Mouse (Mus musculus) spleen, postnatal 4 days (tissue): ENCODE data around the gene Akirin1.

Experiments used
- DNase-seq, 2 experiments: peaks; one replicate each; pipeline ENCODE4 v3.0.0; 2022; ENCODE audit warnings: low spot score in 2 of 2

The Akirin1 gene

GRCm38 (mm10) chr4:123750152-123750651 lies at the start of gene Akirin1:
TSS of gene Akirin1 (minus strand) at chr4:123750345.
- peak; percentile 98 to 99 for DNase-seq

- DNase-seq = no peak
Measured at GRCm38 (mm10) chr4:123797856-123798255, 47.7 kb upstream of the Akirin1 start.

- DNase-seq = no peak
Measured at GRCm38 (mm10) chr4:123797403-123797802, 47.3 kb upstream of the Akirin1 start.

GRCm38 (mm10) chr4:123795057-123795456 lies 44.9 kb upstream of the Akirin1 start:
- DNase-seq = no peak

- no peak for DNase-seq
Measured at GRCm38 (mm10) chr4:123793136-123793535, 43.0 kb upstream of the Akirin1 start.

- DNase-seq = no peak
Measured at GRCm38 (mm10) chr4:123792666-123793065, 42.5 kb upstream of the Akirin1 start.

- no peak for DNase-seq
Measured at GRCm38 (mm10) chr4:123787191-123787985, 37.2 kb upstream of the Akirin1 start, which contains the start of gene Rhbdl2. TSS of gene Rhbdl2 (plus strand) at chr4:123787874.

- no peak for DNase-seq
Measured at GRCm38 (mm10) chr4:123768234-123768633, 18.1 kb upstream of the Akirin1 start.

GRCm38 (mm10) chr4:123767807-123768206 lies 17.7 kb upstream of the Akirin1 start:
- DNase-seq = no peak

GRCm38 (mm10) chr4:123765071-123765470 lies 14.9 kb upstream of the Akirin1 start:
- no peak for DNase-seq

- DNase-seq = no peak
Measured at GRCm38 (mm10) chr4:123758306-123758705, 8.2 kb upstream of the Akirin1 start.

GRCm38 (mm10) chr4:123750707-123751312 lies 665 bp upstream of the Akirin1 start:
- DNase-seq = no peak

- DNase-seq = peak in 1 of 2 experiments; percentile 84
Measured at GRCm38 (mm10) chr4:123749484-123750130, 538 bp downstream of the Akirin1 start.

GRCm38 (mm10) chr4:123748726-123749415 lies 1.3 kb downstream of the Akirin1 start:
- peak in 1 of 2 experiments; percentile 55 for DNase-seq

- DNase-seq = no peak
Measured at GRCm38 (mm10) chr4:123745221-123745775, 4.8 kb downstream of the Akirin1 start.

- DNase-seq = no peak
Measured at GRCm38 (mm10) chr4:123742891-123743290, 7.3 kb downstream of the Akirin1 start.

GRCm38 (mm10) chr4:123738708-123739107 lies 11.4 kb downstream of the Akirin1 start:
- no peak for DNase-seq

- no peak for DNase-seq
Measured at GRCm38 (mm10) chr4:123733532-123733931, 16.6 kb downstream of the Akirin1 start.

- DNase-seq = no peak
Measured at GRCm38 (mm10) chr4:123732921-123733320, 17.2 kb downstream of the Akirin1 start.

GRCm38 (mm10) chr4:123732163-123732910 lies 17.8 kb downstream of the Akirin1 start:
- no peak for DNase-seq

- no peak for DNase-seq
Measured at GRCm38 (mm10) chr4:123721761-123722160, 28.4 kb downstream of the Akirin1 start.
